Mouse (Mus musculus) left cerebral cortex, adult 6 months (tissue): Measurements from ENCODE around the gene Gm14440. TPM values are rescaled to one million over a fixed set of nuclear protein-coding genes. Genes with fewer than 3 reads are reported as not detected.

Source experiments
- long read RNA-seq, 2 experiments: library from polyadenylated mRNA; unstranded; transcript quantifications; one replicate each; pipeline ENCODE4 v2.0.0; 2019 to 2020
- polyA plus RNA-seq: library from polyadenylated mRNA; unstranded; fragments of <200 nt; fragmentation: Nextera tagmentation; gene quantifications from 2 replicates; pipeline ENCODE4 v1.2.3, GENCODE M21; 2021

Gm14440 gene
- polyA plus RNA-seq: not detected in 2 replicates
- long read RNA-seq, experiment 1, transcript Gm14440-202 (3 exons, 3,382 nt): major isoform, 23 of 33 reads
- long read RNA-seq, experiment 1, partial matches to known transcripts: 0 of 33 reads
- long read RNA-seq, experiment 1, other reads (novel, unspliced or antisense): 10 of 33 reads
- long read RNA-seq, experiment 2, transcript Gm14440-202 (3 exons, 3,382 nt): major isoform, 6 of 7 reads
- long read RNA-seq, experiment 2, partial matches to known transcripts: 0 of 7 reads
- long read RNA-seq, experiment 2, other reads (novel, unspliced or antisense): 1 of 7 reads

DNA sequence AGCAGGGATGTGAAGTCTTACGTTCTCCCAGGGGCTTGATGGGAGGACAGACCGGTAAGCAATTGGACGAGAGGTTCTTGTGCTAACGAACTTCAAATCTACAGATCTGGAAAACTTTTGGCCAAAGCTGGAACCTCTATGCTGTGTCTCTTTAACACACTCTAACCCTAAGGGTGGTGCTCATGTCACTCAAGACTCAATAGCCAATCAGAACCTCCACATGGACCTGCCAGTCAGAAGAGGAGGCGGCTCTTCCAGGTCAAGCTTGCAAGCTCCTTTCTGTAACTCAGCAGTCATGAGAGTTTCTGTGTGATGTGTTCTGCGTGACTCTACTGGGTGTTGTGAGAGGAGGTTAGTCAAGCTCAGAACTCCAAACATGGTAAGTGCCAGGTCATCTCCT, at the start of gene Gm14440:
Gene Gm14440, plus strand, starts transcription at position 301 of the 400 bp plus-strand sequence.

Other genes starting within 250 kb of the Gm14440 start
- 0.64 and 1.3 TPM in 2 replicates for gene Gm14393, start 207.3 kb upstream of the Gm14440 start, polyA plus RNA-seq
- gene Gm14399, start 133.1 kb upstream of the Gm14440 start, polyA plus RNA-seq: 9.0 and 13.9 TPM in 2 replicates
- 0.35 and 0.47 TPM in 2 replicates for gene Gm14443, start 99.3 kb upstream of the Gm14440 start, polyA plus RNA-seq
- gene Gm14391, start 68.2 kb upstream of the Gm14440 start, polyA plus RNA-seq: 2.0 and 15.8 TPM in 2 replicates
- gene Gm4631, start 63.1 kb downstream of the Gm14440 start, polyA plus RNA-seq: 7.9 and 11.0 TPM in 2 replicates
- 7.7 and 8.1 TPM in 2 replicates for gene Zfp968, start 97.3 kb downstream of the Gm14440 start, polyA plus RNA-seq
- gene Gm4724, start 160.7 kb downstream of the Gm14440 start, polyA plus RNA-seq: 15.5 and 43.3 TPM in 2 replicates
- 6.2 and 8.8 TPM in 2 replicates for gene Zfp965, start 194.9 kb downstream of the Gm14440 start, polyA plus RNA-seq